ENCODE assay signal across 16 mouse cellular contexts in genomic region chrX:167183535-167183934, GRCm38 (mm10). TPM values are rescaled to one million over a fixed set of nuclear protein-coding genes. Genes with fewer than 3 reads are reported as not detected.
DNase-seq lines count a peak whose midpoint lies in the region; ATAC-seq and TF ChIP-seq lines count a peak whose summit lies in the region.
"Had no signal": no experiment of that assay in that cellular context is flagged by ENCODE, and none has a peak within 500 bp of the region (broad histone marks: within the 10 kb centered on the region; RNA-seq: fewer than 3 reads in every experiment).

No protein-coding gene starts in this region.

- no peaks in the 10 kb centered on the region for H3K79me2 ChIP-seq in heart, adult 2 months (replicated peaks; ENCODE audit: control insufficient read depth, insufficient read depth, low read length)

- no peak overlapping the region for H3K4me3 ChIP-seq in heart, adult 2 months
- H3K4me3 ChIP-seq in left cerebral cortex, adult 2 months, result no peak overlapping the region
- no peak overlapping the region for H3K4me3 ChIP-seq in stomach, embryonic 15.5 days (replicated peaks)
- H3K4me3 ChIP-seq: forebrain, embryonic 12.5 days; midbrain, embryonic 10.5 days had no signal

- TF ChIP-seq CTCF in heart, adult 2 months (IDR thresholded peaks at IDR 0.05), result no peak
- TF ChIP-seq CTCF in left cerebral cortex, adult 2 months (IDR thresholded peaks at IDR 0.05), result no peak

- TF ChIP-seq EP300 in heart, adult 2 months (IDR thresholded peaks at IDR 0.05; ENCODE audit: insufficient read depth, low read depth, low read length), result no peak

- no peaks in the 10 kb centered on the region for H3K9me3 ChIP-seq in stomach, embryonic 15.5 days
- H3K9me3 ChIP-seq: forebrain, embryonic 12.5 days; midbrain, embryonic 10.5 days had no signal

- H3K36me3 ChIP-seq in heart, adult 2 months (ENCODE audit: control insufficient read depth, insufficient read depth, low read length), result peaks cover 4% of the 10 kb centered on the region; the same call in 1 of the 2 replicates
- no peaks in the 10 kb centered on the region for H3K36me3 ChIP-seq in stomach, embryonic 15.5 days
- H3K36me3 ChIP-seq: forebrain, embryonic 12.5 days; midbrain, embryonic 10.5 days had no signal

- no peak overlapping the region for H3K9ac ChIP-seq in heart, adult 2 months (ENCODE audit: low read depth, low read length)
- no peak overlapping the region for H3K9ac ChIP-seq in stomach, embryonic 15.5 days
- H3K9ac ChIP-seq: forebrain, embryonic 12.5 days; hindbrain, embryonic 14.5 days had no signal

- peak overlapping the region; percentile 23 for H3K27ac ChIP-seq in heart, adult 2 months
- H3K27ac ChIP-seq in left cerebral cortex, adult 2 months, result peak overlapping the region; percentile 50; the same call in 1 of the 2 replicates
- H3K27ac ChIP-seq in stomach, embryonic 15.5 days, result 0 out of 2 replicates have a peak overlapping the region, but pooled peaks have one; percentile 44
- H3K27ac ChIP-seq: forebrain, embryonic 12.5 days; hindbrain, embryonic 14.5 days; midbrain, embryonic 10.5 days had no signal

- no peak for DNase-seq in heart, adult 2 months
- DNase-seq in heart, postnatal 10 days, result no peak
- DNase-seq in left cerebral cortex, adult 2 months (ENCODE audit: extremely low spot score in 1 of 2, low spot score in 2 of 2), result peak in 1 of 2 experiments; percentile 27
- no peak for DNase-seq in left cerebral cortex, adult 9 months (ENCODE audit: low spot score in 2 of 2)
- peak; percentile 77 for DNase-seq in brain, adult 2 months (ENCODE audit: low read depth, low spot score)
- DNase-seq in neural tube, embryonic 10.5 days (ENCODE audit: extremely low spot score, low spot score), result no peak
- DNase-seq: cerebellum, adult 11 months; kidney, adult 8-10 months; lung, postnatal 10 days; right cerebral cortex, postnatal 4 days; thymus, postnatal 4 days had no signal

- intact Hi-C loops in heart, adult 2 months (cut with DNase I), result no loop called here
- intact Hi-C loops in heart, postnatal 10 days (cut with DNase I), result no loop called here
- intact Hi-C loops in left cerebral cortex, adult 2 months (cut with DNase I), result loop anchor here (2.0 kb wide), 1 partner anchor 21 kb away; no protein-coding TSS in a partner anchor

- no peak for ATAC-seq in stomach, embryonic 15.5 days (ENCODE audit: insufficient read depth, low FRiP score, low read depth)

- TF ChIP-seq POLR2A in heart, adult 2 months (IDR thresholded peaks at IDR 0.05; ENCODE audit: insufficient read depth, low read depth, low read length), result no peak

- no peaks in the 10 kb centered on the region for H3K27me3 ChIP-seq in heart, adult 2 months (ENCODE audit: control insufficient read depth, insufficient read depth, low read length)
- 0 out of 2 replicates have a peak, but pooled peaks cover 3% of the 10 kb centered on the region for H3K27me3 ChIP-seq in stomach, embryonic 15.5 days (replicated peaks)

- peaks cover 4% of the 10 kb centered on the region for H3K4me1 ChIP-seq in heart, adult 2 months (ENCODE audit: control insufficient read depth, insufficient read depth, low read length)
- no peaks in the 10 kb centered on the region for H3K4me1 ChIP-seq in stomach, embryonic 15.5 days
- H3K4me1 ChIP-seq: forebrain, embryonic 12.5 days had no signal

- 23% methylated on average over 6 of the region's 6 CpGs for WGBS in heart, adult 2 months
- 55% methylated on average over 6 of the region's 6 CpGs for WGBS in stomach, embryonic 15.5 days

- H3K4me2 ChIP-seq in stomach, embryonic 15.5 days, result no peak overlapping the region
- H3K4me2 ChIP-seq: forebrain, embryonic 12.5 days; hindbrain, embryonic 14.5 days; liver, embryonic 11.5 days had no signal

RNA-seq across cellular contexts. Expression of gene Tmsb4x, which starts 25.6 kb away (rescaled TPM):
- 100 to 1,000 TPM; 435 to 610 TPM for total RNA-seq in heart, adult 2 months (2021)
- polyA plus RNA-seq in heart, adult 2 months (2012; rRNA removed), result 211 and 313 TPM in 2 replicates
- total RNA-seq in heart, postnatal 10 days (2021), result 100 to 1,000 TPM; 782 to 828 TPM
- total RNA-seq in left cerebral cortex, adult 2 months (2021), result 100 to 1,000 TPM; 851 to 933 TPM
- 4,879 and 5,002 TPM in 2 replicates for polyA plus RNA-seq in stomach, embryonic 15.5 days (2015; fragmentation: Nextera tagmentation; extraction: Ambion mirVana)
